Mouse (Mus musculus) pancreas, adult 10 weeks (tissue): Measurements from ENCODE around the gene St6galnac1. TPM values are rescaled to one million over a fixed set of nuclear protein-coding genes. Genes with fewer than 3 reads are reported as not detected.

ENCODE experiments used
- polyA plus RNA-seq: library from polyadenylated mRNA; stranded (reverse); fragments of 350-450 nt; fragmentation: Illumina TruSeq; extraction: RNeasy Lipid Tissue Mini Kit (QIAGEN cat#74804); gene quantifications from one replicate; pipeline ENCODE4 v1.2.3, GENCODE M21; 2015; ENCODE audit warnings: low read depth, low replicate concordance; ENCODE audit not compliant: insufficient read depth

Gene St6galnac1
- polyA plus RNA-seq = not detected

DNA sequence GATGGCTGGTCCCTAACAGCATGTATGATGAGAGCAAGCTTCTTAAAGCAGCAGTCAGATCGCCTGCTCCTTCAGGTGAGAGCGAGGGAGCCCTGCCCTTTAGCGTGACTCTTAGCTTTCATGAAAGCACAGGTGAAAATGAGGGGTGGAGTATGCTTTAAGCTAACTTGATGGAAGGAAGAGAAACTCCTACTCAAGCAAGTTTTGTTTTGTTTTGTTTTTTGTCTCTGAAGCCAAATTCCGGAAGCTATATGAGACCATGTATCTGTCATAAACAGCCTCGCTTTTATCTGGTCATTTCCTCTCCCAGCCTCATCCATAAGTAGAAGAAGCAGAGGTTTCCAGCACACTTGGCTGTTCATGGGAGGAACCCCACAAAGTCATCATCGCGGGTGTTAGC is at the start of gene St6galnac1:
Gene St6galnac1 (minus strand): TSS at position 101 of the 400 bp plus-strand sequence.

Other genes with a start within 250 kb of the St6galnac1 start
- 4.7 TPM for gene Sphk1, start 244.6 kb downstream of the St6galnac1 start, polyA plus RNA-seq
- 8.1 TPM for gene Ube2o, start 194.1 kb downstream of the St6galnac1 start, polyA plus RNA-seq
- gene Aanat, start 189.1 kb downstream of the St6galnac1 start, polyA plus RNA-seq = not detected
- 5.8 TPM for gene Rhbdf2, start 148.5 kb downstream of the St6galnac1 start, polyA plus RNA-seq
- gene Prcd, start 122.0 kb downstream of the St6galnac1 start, polyA plus RNA-seq = not detected
- gene Cygb, start 121.2 kb downstream of the St6galnac1 start, polyA plus RNA-seq = 17.1 TPM
- 11.7 TPM for gene Mxra7, start 52.5 kb upstream of the St6galnac1 start, polyA plus RNA-seq
- gene Mettl23, start 67.8 kb upstream of the St6galnac1 start, polyA plus RNA-seq = 13.9 TPM
- 16.5 TPM for gene Jmjd6, start 67.9 kb upstream of the St6galnac1 start, polyA plus RNA-seq
- gene Mfsd11, start 76.9 kb upstream of the St6galnac1 start, polyA plus RNA-seq = 12.7 TPM
- gene Srsf2, start 77.6 kb upstream of the St6galnac1 start, polyA plus RNA-seq = 191 TPM
- not detected for gene Mgat5b, start 143.4 kb upstream of the St6galnac1 start, polyA plus RNA-seq